Mouse (Mus musculus) ES-Bruce4 (cell line): ENCODE results near the gene Amz1.

Experiments used
- CTCF ChIP-seq: IDR thresholded peaks from one replicate; pipeline ENCODE4 v1.8.1; 2011; ENCODE audit warnings: low read depth, low read length
- EP300 ChIP-seq: IDR thresholded peaks from 2 replicates; pipeline ENCODE4 v1.6.1; 2011; ENCODE audit warnings: low read depth, low read length; ENCODE audit not compliant: insufficient read depth
- POLR2A ChIP-seq: IDR thresholded peaks from one replicate; pipeline ENCODE4 v1.8.1; 2011; ENCODE audit warnings: low read length; ENCODE audit not compliant: insufficient read depth

DNA sequence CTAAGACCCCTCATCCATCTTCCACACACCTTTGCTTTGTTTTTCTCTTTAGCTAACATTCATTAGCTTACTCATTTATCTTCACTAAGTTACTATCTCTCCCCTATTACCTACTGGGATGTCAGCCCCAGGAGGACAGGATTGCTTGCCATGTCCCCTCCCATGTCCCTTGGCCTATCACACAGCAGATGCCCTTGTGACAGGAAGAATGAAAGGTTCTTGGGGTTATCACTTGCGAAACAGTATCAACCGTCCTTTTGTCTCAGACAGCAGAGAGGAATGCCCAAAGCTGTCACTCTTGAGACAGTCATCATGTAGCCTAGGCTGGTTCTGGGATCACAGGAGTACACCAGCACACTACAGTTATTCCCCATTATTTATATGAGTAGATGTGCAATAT is 71.2 kb downstream of the Amz1 start:
- TF ChIP-seq CTCF (no peak), POLR2A (no peak), EP300 (no peak)
